Mouse (Mus musculus) midbrain, postnatal 0 days (tissue): ENCODE measurements around the gene Carmil2. TPM values are rescaled to one million over a fixed set of nuclear protein-coding genes. Genes with fewer than 3 reads are reported as not detected.

Source experiments
- ATAC-seq: fragments of 200-750 bp; cut with Nextera tagmentation; 2 replicates; pipeline ENCODE4 v1.8.0; 2017; ENCODE audit warnings: moderate number of reproducible peaks, mild to moderate bottlenecking, moderate TSS enrichment, moderate library complexity; ENCODE audit not compliant: low FRiP score
- DNase-seq: peaks from one replicate; pipeline ENCODE4 v3.0.0-alpha.2; 2015; ENCODE audit warnings: low spot score
- H3K27ac ChIP-seq: fragments of 300-500 bp; sonication (generic); 2 replicates; pipeline ENCODE4 v1.5.1; 2014; ENCODE audit warnings: low read depth, mild to moderate bottlenecking, low read length, mixed read lengths
- H3K27me3 ChIP-seq: fragments of 300-500 bp; sonication (generic); 2 replicates; pipeline ENCODE4 v1.6.1; 2014; ENCODE audit warnings: low read length, control low read depth, mixed read lengths; ENCODE audit not compliant: insufficient read depth
- H3K36me3 ChIP-seq: fragments of 300-500 bp; sonication (generic); 2 replicates; pipeline ENCODE4 v1.6.1; 2014; ENCODE audit warnings: low read length, control low read depth, mixed read lengths; ENCODE audit not compliant: insufficient read depth
- H3K4me1 ChIP-seq: fragments of 300-500 bp; sonication (generic); 2 replicates; pipeline ENCODE4 v1.6.1; 2014; ENCODE audit warnings: mild to moderate bottlenecking, control low read depth, antibody characterized with exemption, low read length, mixed read lengths; ENCODE audit not compliant: insufficient read depth
- H3K4me2 ChIP-seq: fragments of 300-500 bp; sonication (generic); 2 replicates; pipeline ENCODE4 v1.6.1; 2014; ENCODE audit warnings: low read depth, mild to moderate bottlenecking, low read length, mixed read lengths; ENCODE audit not compliant: poor library complexity, severe bottlenecking
- H3K4me3 ChIP-seq: fragments of 300-500 bp; sonication (generic); 2 replicates; pipeline ENCODE4 v1.5.1; 2014; ENCODE audit warnings: low read depth, mild to moderate bottlenecking, low read length, moderate library complexity
- H3K9ac ChIP-seq: fragments of 300-500 bp; sonication (generic); replicated peaks from 2 replicates; pipeline ENCODE4 v1.6.1; 2014; ENCODE audit warnings: mild to moderate bottlenecking, low read length, moderate library complexity, mixed read lengths; ENCODE audit not compliant: poor library complexity, severe bottlenecking
- H3K9me3 ChIP-seq: fragments of 300-500 bp; sonication (generic); 2 replicates; pipeline ENCODE4 v1.6.1; 2016; ENCODE audit warnings: low read length, control low read depth
- CTCF ChIP-seq: IDR thresholded peaks from 2 replicates; pipeline ENCODE4 v1.5.1; 2016; ENCODE audit warnings: antibody characterized with exemption, mild to moderate bottlenecking
- WGBS: fragments of 180-500 bp; shearing (Covaris S2); extraction: QIAGEN DNeasy Blood & Tissue Kit; methylation state at CpG from one replicate; pipeline ENCODE4 v1.1.7; 2014; 5-methylcytosine and 5-hydroxymethylcytosine counted together
- polyA plus RNA-seq: library from polyadenylated mRNA; unstranded; fragments of >200 nt; fragmentation: Nextera tagmentation; extraction: Ambion mirVana; gene quantifications from 2 replicates; pipeline ENCODE4 v1.2.1, GENCODE M21; 2015
- total RNA-seq: library from RNA; depleted of rRNA; stranded (reverse); fragments of >200 nt; gene quantifications from 2 replicates; pipeline ENCODE4 v1.2.3, GENCODE M21; 2014

Gene Carmil2
- total and polyA plus RNA-seq, 2 experiments from 2014 or later = 5.4 to 35.1 TPM

GRCm38 (mm10) chr8:105702731-105703415, 16.8 kb downstream of the Carmil2 start:
- no peak overlapping the region for H3K4me2 ChIP-seq
- no peak overlapping the region for H3K27ac ChIP-seq
- H3K27me3 ChIP-seq = no peaks in the 10 kb centered on the region
- no peak for TF ChIP-seq CTCF
- H3K36me3 ChIP-seq = peaks cover 26% of the 10 kb centered on the region
- DNase-seq (no peak), ATAC-seq (no peak)
- WGBS = 94% methylated on average over 24 of the region's 24 CpGs
- peaks cover 14% of the 10 kb centered on the region for H3K4me1 ChIP-seq
- no peak overlapping the region; the same call in 1 of the 2 replicates for H3K4me3 ChIP-seq
- no peaks in the 10 kb centered on the region for H3K9me3 ChIP-seq
- H3K9ac ChIP-seq = 0 out of 2 replicates have a peak overlapping the region, but pooled peaks have one; percentile 65

GRCm38 (mm10) chr8:105704146-105704812, 18.2 kb downstream of the Carmil2 start:
- Histone ChIP-seq H3K4me2 (no peak overlapping the region), H3K36me3 (peaks cover 17% of the 10 kb centered on the region; the same call in 1 of the 2 replicates), H3K27ac (no peak overlapping the region), H3K27me3 (no peaks in the 10 kb centered on the region), H3K9ac (no peak overlapping the region), H3K4me3 (no peak overlapping the region), H3K4me1 (peaks cover 14% of the 10 kb centered on the region), H3K9me3 (no peaks in the 10 kb centered on the region)
- no peak for TF ChIP-seq CTCF
- 92% methylated on average over 34 of the region's 34 CpGs for WGBS
- DNase-seq = no peak
- ATAC-seq = no peak

GRCm38 (mm10) chr8:105704955-105705354, 18.9 kb downstream of the Carmil2 start:
- Histone ChIP-seq H3K36me3 (peaks cover 15% of the 10 kb centered on the region; the same call in 1 of the 2 replicates), H3K4me1 (peaks cover 11% of the 10 kb centered on the region), H3K4me3 (no peak overlapping the region), H3K27ac (no peak overlapping the region), H3K9me3 (no peaks in the 10 kb centered on the region), H3K4me2 (no peak overlapping the region), H3K27me3 (no peaks in the 10 kb centered on the region), H3K9ac (no peak overlapping the region)
- WGBS = 93% methylated on average over 6 of the region's 6 CpGs
- peak; percentile 27 for DNase-seq
- no peak for TF ChIP-seq CTCF
- ATAC-seq = no peak

- no peaks in the 10 kb centered on the region for H3K27me3 ChIP-seq
- WGBS = 76% methylated on average over 12 of the region's 12 CpGs
- ATAC-seq = no peak
- H3K9me3 ChIP-seq = no peaks in the 10 kb centered on the region
- peaks cover 8% of the 10 kb centered on the region for H3K4me1 ChIP-seq
- H3K27ac ChIP-seq = no peak overlapping the region
- no peak overlapping the region for H3K9ac ChIP-seq
- H3K4me2 ChIP-seq = no peak overlapping the region
- H3K4me3 ChIP-seq = no peak overlapping the region
- no peak for TF ChIP-seq CTCF
- no peak for DNase-seq
- H3K36me3 ChIP-seq = peaks cover 15% of the 10 kb centered on the region; the same call in 1 of the 2 replicates
These were observed 20.4 kb downstream of the Carmil2 start for GRCm38 (mm10) chr8:105706426-105706825.

GRCm38 (mm10) chr8:105707498-105708403, 21.7 kb downstream of the Carmil2 start, which contains the start of the genes 4933405L10Rik and Enkd1:
Gene 4933405L10Rik, plus strand, starts transcription at chr8:105707655.
Gene Enkd1, minus strand, starts transcription at chr8:105708210.
- peak within 1 kb of the TSS; percentile 47 for H3K9ac ChIP-seq
- H3K4me2 ChIP-seq = peak within 1 kb of the TSS; percentile 99
- no peak for TF ChIP-seq CTCF
- peaks cover 3% of the 10 kb centered on the region for H3K4me1 ChIP-seq
- H3K9me3 ChIP-seq = no peaks in the 10 kb centered on the region
- WGBS = under 1% methylated on average over 55 of the region's 55 CpGs
- ATAC-seq (peak; percentile 66), DNase-seq (peak; percentile 97)
- H3K27me3 ChIP-seq = no peaks in the 10 kb centered on the region
- peak within 1 kb of the TSS; percentile 69 for H3K4me3 ChIP-seq
- H3K27ac ChIP-seq = no peak within 1 kb of the TSS
- peaks cover 15% of the 10 kb centered on the region; the same call in 1 of the 2 replicates for H3K36me3 ChIP-seq
